Mouse (Mus musculus): ENCODE measurements around the gene Syvn1. TPM values are rescaled to one million over a fixed set of nuclear protein-coding genes. Genes with fewer than 3 reads are reported as not detected.
"Not testable (repeated sequence)": the region's sequence is repeated elsewhere in the genome, so short reads cannot be mapped to it uniquely, and the experiment has no call there.

Gene Syvn1
- polyA plus RNA-seq, 1 experiment from 2014 or later = 34.3 TPM

DNA sequence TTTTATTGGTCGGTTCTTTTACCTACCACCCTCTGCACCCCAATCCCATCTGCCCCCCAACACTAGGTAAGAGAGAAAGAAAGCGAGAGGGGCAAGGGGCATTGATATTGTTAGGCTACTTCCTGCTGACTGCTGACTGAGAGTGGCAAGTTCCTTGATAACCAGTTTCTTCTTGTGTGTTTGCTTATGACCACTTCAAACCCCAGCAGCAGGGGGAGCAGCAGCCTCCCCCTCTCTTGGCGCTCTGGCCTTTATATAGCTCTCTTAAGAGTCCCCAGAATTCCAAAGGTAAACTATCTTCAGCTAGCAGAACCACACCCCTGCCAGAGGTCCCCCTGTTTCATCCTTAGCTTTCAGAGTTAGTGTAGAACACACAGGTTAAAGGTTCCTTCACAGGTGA is 26.1 kb upstream of the Syvn1 start:
- H3K9me3 ChIP-seq (replicated peaks) = no peaks in the 10 kb centered on the region
- no peak overlapping the region for H3K4me2 ChIP-seq
- peaks cover 15% of the 10 kb centered on the region for H3K4me1 ChIP-seq
- no peak for ATAC-seq (ENCODE audit: low FRiP score)
- H3K27me3 ChIP-seq (replicated peaks) = peaks cover 18% of the 10 kb centered on the region
- H3K27ac ChIP-seq (replicated peaks) = no peak overlapping the region
- H3K36me3 ChIP-seq = no peaks in the 10 kb centered on the region
- no peak overlapping the region for H3K4me3 ChIP-seq (replicated peaks)
- WGBS = 63% methylated on average over 3 of the region's 3 CpGs
- H3K9ac ChIP-seq (replicated peaks) = no peak overlapping the region

DNA sequence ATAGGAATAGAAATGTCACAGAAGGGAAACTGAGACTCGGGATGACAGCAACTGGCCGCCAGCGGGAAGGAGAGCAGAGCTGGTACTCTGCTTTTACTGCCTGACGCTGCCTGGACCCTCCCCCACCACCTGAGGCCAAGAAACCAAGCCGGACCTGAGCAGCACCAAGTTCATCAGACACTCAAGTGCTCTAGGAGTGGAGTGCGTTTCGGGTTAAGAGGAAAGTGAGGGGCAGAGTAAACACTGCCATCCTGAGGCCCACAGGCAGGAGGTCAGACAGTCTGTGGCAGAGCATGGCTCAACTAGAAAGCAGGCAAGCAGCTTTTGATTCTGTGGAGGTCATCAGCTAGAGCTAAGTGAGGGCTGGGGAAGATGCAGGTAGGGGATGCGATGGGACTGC is 23.3 kb upstream of the Syvn1 start:
- Histone ChIP-seq H3K4me1 (0 out of 2 replicates have a peak, but pooled peaks cover 3% of the 10 kb centered on the region), H3K4me3 (replicated peaks) (no peak overlapping the region), H3K27me3 (replicated peaks) (no peaks in the 10 kb centered on the region), H3K9me3 (replicated peaks) (no peaks in the 10 kb centered on the region), H3K36me3 (no peaks in the 10 kb centered on the region), H3K27ac (replicated peaks) (no peak overlapping the region), H3K4me2 (no peak overlapping the region), H3K9ac (replicated peaks) (no peak overlapping the region)
- ATAC-seq (ENCODE audit: low FRiP score) = no peak
- WGBS = 63% methylated on average over 8 of the region's 8 CpGs

DNA sequence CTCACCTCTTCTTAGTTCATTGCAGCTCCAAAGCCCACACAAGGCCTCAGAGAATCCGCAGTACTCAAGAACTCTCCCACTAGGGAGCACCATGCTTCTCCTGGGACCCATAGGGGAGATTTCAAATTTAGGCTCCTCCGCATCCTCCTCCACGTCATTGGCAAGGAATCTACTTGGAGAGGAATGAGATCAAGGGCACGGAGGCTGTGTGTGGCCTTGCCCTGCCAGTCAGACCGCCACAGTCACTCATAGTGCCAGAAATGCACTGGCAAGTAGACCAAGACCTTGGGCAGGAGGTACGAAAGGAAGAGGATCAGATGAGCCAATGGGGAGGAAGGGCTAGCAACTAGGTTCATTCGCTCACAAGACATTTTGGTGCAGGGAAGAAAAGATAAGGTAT is 22.4 kb upstream of the Syvn1 start:
- H3K4me1 ChIP-seq = no peaks in the 10 kb centered on the region
- WGBS = 90% methylated on average over 7 of the region's 7 CpGs
- no peaks in the 10 kb centered on the region for H3K9me3 ChIP-seq (replicated peaks)
- H3K27me3 ChIP-seq (replicated peaks) = no peaks in the 10 kb centered on the region
- no peak overlapping the region for H3K4me2 ChIP-seq
- ATAC-seq (ENCODE audit: low FRiP score) = no peak
- H3K36me3 ChIP-seq = no peaks in the 10 kb centered on the region
- H3K4me3 ChIP-seq (replicated peaks) = no peak overlapping the region
- no peak overlapping the region for H3K9ac ChIP-seq (replicated peaks)
- H3K27ac ChIP-seq (replicated peaks) = no peak overlapping the region

DNA sequence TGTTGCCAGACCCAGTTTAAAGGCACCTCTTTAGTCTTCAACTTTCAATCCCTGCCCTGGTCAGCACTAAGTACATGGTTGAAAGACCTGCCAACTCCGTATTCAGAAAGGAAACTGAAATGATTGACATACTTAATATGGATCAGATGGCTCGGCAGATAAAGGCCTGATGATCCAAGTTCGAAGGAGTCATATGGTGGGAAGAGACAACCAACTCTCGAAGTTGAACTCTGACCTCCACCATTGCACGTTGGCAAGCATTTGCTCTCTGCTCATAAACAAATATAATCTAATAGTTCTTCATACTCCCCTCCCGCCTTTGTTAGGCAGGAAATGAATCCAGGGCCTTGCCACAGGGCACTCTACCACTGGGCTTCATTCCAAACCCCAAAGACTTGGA is 17.4 kb upstream of the Syvn1 start:
- Histone ChIP-seq H3K4me1 (no peaks in the 10 kb centered on the region), H3K27me3 (replicated peaks) (no peaks in the 10 kb centered on the region), H3K36me3 (no peaks in the 10 kb centered on the region), H3K9ac (replicated peaks) (no peak overlapping the region), H3K9me3 (replicated peaks) (no peaks in the 10 kb centered on the region), H3K4me3 (replicated peaks) (no peak overlapping the region), H3K4me2 (no peak overlapping the region), H3K27ac (replicated peaks) (no peak overlapping the region)
- WGBS = 91% methylated on average over 6 of the region's 6 CpGs
- no peak for ATAC-seq (ENCODE audit: low FRiP score)

DNA sequence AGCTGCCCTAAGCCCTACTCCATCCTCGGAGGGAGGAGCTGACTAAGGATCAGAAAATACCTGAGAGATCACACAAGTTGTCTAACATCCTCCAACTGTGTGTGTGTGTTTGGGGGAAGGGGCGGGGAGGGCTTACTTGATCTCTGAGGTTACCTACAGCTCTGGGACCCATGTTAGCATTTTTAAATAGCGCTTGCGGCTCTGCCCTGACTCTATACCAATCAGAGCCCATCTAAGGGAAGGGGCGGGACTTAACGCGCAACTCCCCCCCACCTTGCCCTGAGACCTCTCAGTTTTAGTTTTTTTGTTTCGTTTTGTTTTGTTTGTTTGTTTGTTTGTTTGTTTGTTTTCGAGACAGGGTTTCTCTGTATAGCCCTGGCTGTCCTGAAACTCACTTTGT is 16.9 kb upstream of the Syvn1 start:
- H3K27ac ChIP-seq (replicated peaks) = no peak overlapping the region
- H3K4me3 ChIP-seq (replicated peaks) = no peak overlapping the region
- H3K36me3 ChIP-seq = no peaks in the 10 kb centered on the region
- no peak for ATAC-seq (ENCODE audit: low FRiP score)
- no peaks in the 10 kb centered on the region for H3K27me3 ChIP-seq (replicated peaks)
- no peaks in the 10 kb centered on the region for H3K4me1 ChIP-seq
- WGBS = 85% methylated on average over 9 of the region's 9 CpGs
- H3K9me3 ChIP-seq (replicated peaks) = no peaks in the 10 kb centered on the region
- H3K4me2 ChIP-seq = no peak overlapping the region
- H3K9ac ChIP-seq (replicated peaks) = no peak overlapping the region

DNA sequence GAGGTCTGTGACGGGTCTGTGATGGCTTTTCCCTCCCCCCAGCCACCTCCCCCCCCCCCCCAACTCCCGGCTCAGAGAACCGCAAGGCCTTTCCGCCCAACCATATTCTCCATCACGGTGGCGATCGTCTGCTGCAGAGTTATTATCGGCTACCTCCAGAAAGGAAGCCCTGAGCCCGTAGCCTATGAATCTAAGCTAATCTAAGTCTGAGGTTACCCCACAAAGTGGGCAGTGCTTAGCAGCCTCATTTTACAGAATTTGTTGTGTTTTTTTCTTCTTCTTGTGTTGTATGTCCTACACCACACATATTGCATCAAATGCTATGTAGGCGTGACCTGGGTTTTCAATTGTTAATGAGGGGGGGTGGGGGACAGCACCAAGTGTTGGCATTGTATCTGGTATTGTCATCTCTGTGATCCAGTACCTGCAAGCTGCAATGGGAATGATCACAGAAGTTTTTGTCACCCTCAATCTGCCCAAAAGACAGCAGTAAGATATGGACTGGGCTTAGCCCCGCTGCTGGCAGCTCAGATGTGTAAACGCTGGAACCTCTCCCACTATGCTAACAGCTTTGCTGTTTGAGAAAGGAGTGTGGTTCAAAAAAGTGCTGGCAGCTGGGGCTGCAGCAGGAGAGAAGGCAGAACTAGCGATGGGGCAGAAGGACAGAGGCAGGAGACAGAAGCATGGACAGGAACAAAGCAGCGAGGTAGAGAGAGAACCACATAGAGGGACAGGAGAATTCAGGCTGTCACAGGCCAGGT is 15.7 kb upstream of the Syvn1 start:
- WGBS = 79% methylated on average over 14 of the region's 14 CpGs
- no peak overlapping the region for H3K9ac ChIP-seq (replicated peaks)
- ATAC-seq (ENCODE audit: low FRiP score) = no peak
- no peak overlapping the region for H3K27ac ChIP-seq (replicated peaks)
- H3K36me3 ChIP-seq = no peaks in the 10 kb centered on the region
- no peaks in the 10 kb centered on the region for H3K27me3 ChIP-seq (replicated peaks)
- H3K4me2 ChIP-seq = no peak overlapping the region
- no peaks in the 10 kb centered on the region for H3K4me1 ChIP-seq
- no peaks in the 10 kb centered on the region for H3K9me3 ChIP-seq (replicated peaks)
- no peak overlapping the region for H3K4me3 ChIP-seq (replicated peaks)

DNA sequence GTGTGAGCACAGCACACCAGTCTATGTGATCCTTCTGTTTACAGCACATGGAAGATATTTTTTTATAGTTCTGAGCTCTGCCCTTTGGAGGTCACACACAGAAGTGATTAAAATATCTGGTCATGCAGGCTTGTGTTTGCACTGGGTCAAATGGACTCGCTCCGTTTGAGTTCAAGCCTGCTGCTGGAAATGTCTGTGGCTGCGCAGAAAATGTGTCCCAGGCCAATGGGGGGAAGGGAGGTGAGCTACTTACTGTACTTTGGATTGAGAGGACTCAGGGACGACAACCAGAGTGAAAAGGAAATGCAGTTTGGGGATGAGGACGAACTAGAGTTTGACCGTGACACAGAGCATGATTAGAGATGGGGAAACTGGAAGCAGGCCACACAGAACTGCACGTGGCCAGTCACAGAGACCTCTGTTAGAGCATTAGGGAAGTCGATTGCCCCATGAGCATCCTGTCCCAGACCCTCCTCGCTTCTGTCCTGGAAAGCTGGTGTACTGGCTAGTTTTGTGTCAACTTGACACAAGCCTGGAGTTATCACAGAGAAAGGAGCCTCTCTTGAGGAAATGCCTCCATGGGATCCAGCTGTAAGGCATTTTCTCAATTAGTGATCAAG is 10.3 kb upstream of the Syvn1 start:
- Histone ChIP-seq H3K4me3 (replicated peaks) (no peak overlapping the region), H3K27me3 (replicated peaks) (no peaks in the 10 kb centered on the region), H3K9ac (replicated peaks) (no peak overlapping the region), H3K27ac (replicated peaks) (no peak overlapping the region), H3K9me3 (replicated peaks) (no peaks in the 10 kb centered on the region), H3K4me1 (no peaks in the 10 kb centered on the region), H3K36me3 (no peaks in the 10 kb centered on the region), H3K4me2 (no peak overlapping the region)
- 78% methylated on average over 9 of the region's 9 CpGs for WGBS
- ATAC-seq (ENCODE audit: low FRiP score) = no peak

DNA sequence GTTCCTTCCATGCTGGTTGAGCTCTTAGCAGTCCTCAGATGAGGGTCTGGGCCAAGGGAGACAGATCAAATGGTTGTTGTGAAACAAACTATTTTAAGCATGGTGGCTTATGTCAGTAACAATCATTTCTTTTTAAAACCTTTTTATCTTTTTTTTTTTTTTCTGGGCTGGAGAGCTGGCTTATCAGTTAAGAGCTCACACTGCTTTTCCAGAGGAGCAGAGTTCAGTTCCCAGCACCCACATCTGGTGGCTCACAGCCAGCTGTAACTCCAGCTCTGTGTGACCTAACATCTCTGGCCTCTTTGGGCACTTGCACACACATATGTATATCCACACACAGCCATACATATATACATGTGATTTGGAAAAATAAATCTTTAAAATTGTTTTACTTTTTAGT is 8.7 kb upstream of the Syvn1 start:
- Histone ChIP-seq H3K36me3 (no peaks in the 10 kb centered on the region), H3K27ac (replicated peaks) (no peak overlapping the region), H3K9ac (replicated peaks) (no peak overlapping the region), H3K4me2 (no peak overlapping the region), H3K9me3 (replicated peaks) (no peaks in the 10 kb centered on the region), H3K4me1 (no peaks in the 10 kb centered on the region; the same call in 1 of the 2 replicates), H3K27me3 (replicated peaks) (no peaks in the 10 kb centered on the region), H3K4me3 (replicated peaks) (no peak overlapping the region)
- no peak for ATAC-seq (ENCODE audit: low FRiP score)

DNA sequence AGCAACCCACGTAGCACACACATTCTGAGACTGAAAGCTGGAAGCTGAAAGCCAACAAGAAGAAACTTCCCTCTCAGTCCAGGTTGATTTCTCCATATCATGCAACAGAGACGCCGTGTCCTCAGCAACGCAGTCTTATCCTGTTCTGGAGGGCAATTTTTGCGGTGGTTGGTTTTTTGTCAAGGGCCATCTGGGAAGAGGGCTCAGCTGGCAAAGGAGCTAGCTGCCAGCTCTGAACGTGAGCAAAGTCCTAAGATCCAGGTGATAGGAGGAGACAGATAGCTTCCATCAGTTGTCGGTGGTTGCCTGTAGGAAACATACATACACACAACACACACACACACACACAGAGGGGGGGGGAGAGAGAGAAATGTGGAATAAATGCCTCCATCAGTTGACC is 8.1 kb upstream of the Syvn1 start:
- H3K9me3 ChIP-seq (replicated peaks) = no peaks in the 10 kb centered on the region
- no peak for ATAC-seq (ENCODE audit: low FRiP score)
- no peaks in the 10 kb centered on the region for H3K27me3 ChIP-seq (replicated peaks)
- no peaks in the 10 kb centered on the region for H3K36me3 ChIP-seq
- no peaks in the 10 kb centered on the region; the same call in 1 of the 2 replicates for H3K4me1 ChIP-seq
- 81% methylated on average over 7 of the region's 7 CpGs for WGBS
- H3K9ac ChIP-seq (replicated peaks) = no peak overlapping the region
- no peak overlapping the region for H3K4me3 ChIP-seq (replicated peaks)
- no peak overlapping the region for H3K27ac ChIP-seq (replicated peaks)
- no peak overlapping the region for H3K4me2 ChIP-seq

DNA sequence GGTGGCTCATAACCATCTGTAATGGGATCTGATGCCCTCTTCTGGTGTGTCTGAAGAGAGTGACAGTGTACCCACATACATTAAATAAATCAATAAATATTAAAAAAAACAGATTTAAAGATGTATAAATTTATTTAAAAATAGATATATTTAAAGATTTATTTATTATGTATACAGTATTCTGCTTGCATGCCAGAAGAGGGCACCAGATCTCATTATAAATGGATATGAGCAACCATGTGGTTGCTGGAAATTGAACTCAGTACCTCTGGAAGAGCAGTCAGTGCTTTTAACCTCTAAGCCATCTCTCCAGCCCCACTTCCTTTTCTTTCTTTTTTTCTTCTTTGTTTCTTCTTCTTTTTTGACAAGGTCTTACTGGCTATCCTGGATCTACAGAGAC is 6.4 kb upstream of the Syvn1 start:
- no peaks in the 10 kb centered on the region for H3K9me3 ChIP-seq (replicated peaks)
- no peak overlapping the region for H3K4me2 ChIP-seq
- H3K4me1 ChIP-seq = peaks cover 3% of the 10 kb centered on the region
- no peak overlapping the region for H3K9ac ChIP-seq (replicated peaks)
- no peak overlapping the region for H3K27ac ChIP-seq (replicated peaks)
- H3K4me3 ChIP-seq (replicated peaks) = no peak overlapping the region
- no peaks in the 10 kb centered on the region for H3K36me3 ChIP-seq
- ATAC-seq (ENCODE audit: low FRiP score) = no peak
- H3K27me3 ChIP-seq (replicated peaks) = no peaks in the 10 kb centered on the region

DNA sequence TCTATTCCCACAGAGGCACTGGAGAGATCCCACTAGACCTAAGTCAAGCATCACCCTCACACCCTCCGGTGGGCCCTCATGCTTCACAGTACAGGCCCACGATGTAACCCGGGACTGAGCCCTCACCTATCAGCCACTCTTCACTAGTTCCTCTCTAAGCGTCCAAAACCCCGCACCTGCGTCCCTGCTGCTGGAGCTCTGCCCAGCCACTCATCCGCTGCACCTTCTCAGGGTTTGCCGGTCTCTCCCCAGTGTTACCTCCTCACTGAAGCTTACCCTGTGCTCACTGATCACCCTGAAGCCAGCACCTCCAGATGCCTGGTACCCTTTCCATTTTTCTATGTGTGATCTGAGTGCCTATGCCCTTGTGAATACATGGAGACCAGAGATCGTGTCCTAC is 4.1 kb upstream of the Syvn1 start:
- 82% methylated on average over 9 of the region's 9 CpGs for WGBS
- no peak overlapping the region for H3K27ac ChIP-seq (replicated peaks)
- H3K27me3 ChIP-seq (replicated peaks) = no peaks in the 10 kb centered on the region
- no peaks in the 10 kb centered on the region for H3K9me3 ChIP-seq (replicated peaks)
- no peak overlapping the region; the same call in 1 of the 2 replicates for H3K9ac ChIP-seq (replicated peaks)
- H3K4me3 ChIP-seq (replicated peaks) = no peak overlapping the region
- H3K4me2 ChIP-seq = no peak overlapping the region
- H3K4me1 ChIP-seq = peaks cover 12% of the 10 kb centered on the region
- no peaks in the 10 kb centered on the region for H3K36me3 ChIP-seq
- ATAC-seq (ENCODE audit: low FRiP score) = no peak

DNA sequence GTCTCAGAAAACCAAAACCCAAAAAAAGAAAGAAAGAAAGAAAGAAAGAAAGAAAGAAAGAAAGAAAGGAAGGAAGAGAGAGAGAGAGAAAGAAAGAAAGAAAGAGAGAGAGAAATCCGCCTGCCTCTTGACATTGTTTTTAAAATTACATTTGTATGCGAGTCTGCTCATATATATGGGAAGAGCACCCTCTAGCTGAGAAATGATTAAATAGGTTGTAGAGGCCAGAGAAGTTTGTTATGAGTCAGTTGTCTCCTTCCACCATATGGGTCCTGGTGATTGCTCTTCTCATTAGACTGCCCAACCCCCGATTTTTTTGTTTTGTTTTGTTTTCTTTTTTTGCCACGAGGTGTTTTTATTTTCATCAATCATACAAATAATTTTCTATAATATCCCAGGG is 2.3 kb upstream of the Syvn1 start:
- H3K27ac ChIP-seq (replicated peaks); ATAC-seq (ENCODE audit: low FRiP score); H3K27me3 ChIP-seq (replicated peaks); H3K9me3 ChIP-seq (replicated peaks); H3K36me3 ChIP-seq; H3K4me3 ChIP-seq (replicated peaks); H3K4me2 ChIP-seq; H3K9ac ChIP-seq (replicated peaks): not testable (repeated sequence)
- WGBS = 71% methylated on average over 4 of the region's 4 CpGs
- H3K4me1 ChIP-seq = peaks cover 29% of the 10 kb centered on the region

Measured in neural tube, embryonic 15.5 days (tissue).